Mouse (Mus musculus) gonadal fat pad, adult 2 months (tissue): ENCODE results near the gene Cyp4f15. TPM values are rescaled to one million over a fixed set of nuclear protein-coding genes. Genes with fewer than 3 reads are reported as not detected.

Experiments used
- polyA plus RNA-seq: library from polyadenylated mRNA; depleted of rRNA; stranded (reverse); fragments of >200 nt; gene quantifications from 2 replicates; pipeline ENCODE4 v1.2.3, GENCODE M21; 2012; rRNA removed

Gene Cyp4f15
- polyA plus RNA-seq, 1 experiment: 18.4 TPM

Other genes with a start within 250 kb of the Cyp4f15 start
- 0.96 and 2.3 TPM in 2 replicates for gene Cyp4f39, start 232.9 kb upstream of the Cyp4f15 start, polyA plus RNA-seq
- 19.5 and 25.7 TPM in 2 replicates for gene Cyp4f17, start 179.6 kb upstream of the Cyp4f15 start, polyA plus RNA-seq
- gene Cyp4f16, start 149.1 kb upstream of the Cyp4f15 start, polyA plus RNA-seq: 15.9 and 17.9 TPM in 2 replicates
- 0.07 TPM in 1 of 2 replicates, not detected in the other for gene Cyp4f37, start 64.3 kb upstream of the Cyp4f15 start, polyA plus RNA-seq
- gene Cyp4f40, start 26.7 kb upstream of the Cyp4f15 start, polyA plus RNA-seq: 1.5 and 2.7 TPM in 2 replicates
- gene Zfp871, start 102.7 kb downstream of the Cyp4f15 start, polyA plus RNA-seq: 10.6 and 11.9 TPM in 2 replicates
- gene Zfp811, start 124.3 kb downstream of the Cyp4f15 start, polyA plus RNA-seq: 0.19 and 0.33 TPM in 2 replicates
- 9.4 and 10.6 TPM in 2 replicates for gene Zfp799, start 144.6 kb downstream of the Cyp4f15 start, polyA plus RNA-seq
- gene Zfp870, start 206.0 kb downstream of the Cyp4f15 start, polyA plus RNA-seq: 1.3 and 1.7 TPM in 2 replicates
- 0.23 and 0.55 TPM in 2 replicates for gene Cyp4f14, start 231.7 kb downstream of the Cyp4f15 start, polyA plus RNA-seq